Mouse (Mus musculus) kidney, adult 2 months (tissue): Measurements from ENCODE around the gene Ampd3. TPM values are rescaled to one million over a fixed set of nuclear protein-coding genes. Genes with fewer than 3 reads are reported as not detected.
A peak's percentile ranks its signal among the peaks of the same experiment; 100 is the strongest.

Experiments
- DNase-seq: peaks from one replicate; pipeline ENCODE4 v3.0.0; 2021
- H3K27ac ChIP-seq: fragments of 200-500 bp; 2 replicates; pipeline ENCODE4 v1.5.1; 2012; ENCODE audit warnings: low read depth, low read length, control low read depth, inconsistent platforms; ENCODE audit not compliant: insufficient read depth
- H3K27me3 ChIP-seq: fragments of 200-500 bp; replicated peaks from 2 replicates; pipeline ENCODE4 v1.6.1; 2012; ENCODE audit warnings: mild to moderate bottlenecking, moderate library complexity, low read length, inconsistent platforms; ENCODE audit not compliant: control insufficient read depth, insufficient read depth
- H3K36me3 ChIP-seq: fragments of 200-500 bp; 2 replicates; pipeline ENCODE4 v1.6.1; 2012; ENCODE audit warnings: mild to moderate bottlenecking, moderate library complexity, low read length, inconsistent platforms; ENCODE audit not compliant: control insufficient read depth, insufficient read depth
- H3K4me1 ChIP-seq: fragments of 200-500 bp; 2 replicates; pipeline ENCODE4 v1.6.1; 2011; ENCODE audit warnings: low read length; ENCODE audit not compliant: control insufficient read depth, insufficient read depth
- H3K4me3 ChIP-seq: fragments of 200-500 bp; 2 replicates; pipeline ENCODE4 v1.5.1; 2011; ENCODE audit warnings: mild to moderate bottlenecking, low read depth, low read length, control low read depth; ENCODE audit not compliant: insufficient read depth
- CTCF ChIP-seq: fragments of 200-500 bp; conservative IDR thresholded peaks from 2 replicates; pipeline ENCODE4 v1.5.1; 2011; ENCODE audit warnings: low read depth, mild to moderate bottlenecking, control low read depth, low read length, moderate library complexity, mixed read lengths; ENCODE audit not compliant: insufficient read depth, insufficient read length
- POLR2A ChIP-seq: fragments of 200-500 bp; IDR thresholded peaks from one replicate; pipeline ENCODE4 v1.6.1; 2011; ENCODE audit warnings: low read depth, low read length, control low read depth
- WGBS: fragments of 180-500 bp; shearing (Covaris S2); methylation state at CpG from one replicate; pipeline ENCODE4 v1.1.7; 2018; 5-methylcytosine and 5-hydroxymethylcytosine counted together
- polyA plus RNA-seq: library from polyadenylated mRNA; depleted of rRNA; stranded (reverse); fragments of >200 nt; gene quantifications from 2 replicates; pipeline ENCODE4 v1.2.3, GENCODE M21; 2012

Ampd3 gene
- polyA plus RNA-seq, 1 experiment: 23.4 TPM

- TF ChIP-seq POLR2A: no peak
- TF ChIP-seq CTCF: no peak
- H3K27ac ChIP-seq: no peak overlapping the region
- H3K4me1 ChIP-seq: no peaks in the 10 kb centered on the region; the same call in 1 of the 2 replicates
- no peak for DNase-seq
- no peak overlapping the region for H3K4me3 ChIP-seq
- 82% methylated on average over 12 of the region's 12 CpGs for WGBS
- no peaks in the 10 kb centered on the region for H3K36me3 ChIP-seq
- H3K27me3 ChIP-seq: no peaks in the 10 kb centered on the region
Observed at GRCm38 (mm10) chr7:110796367-110797051, 28.5 kb downstream of the Ampd3 start.

GRCm38 (mm10) chr7:110797722-110798409 is 29.9 kb downstream of the Ampd3 start:
- Histone ChIP-seq H3K27ac (no peak overlapping the region), H3K36me3 (no peaks in the 10 kb centered on the region), H3K4me1 (no peaks in the 10 kb centered on the region; the same call in 1 of the 2 replicates), H3K27me3 (no peaks in the 10 kb centered on the region), H3K4me3 (no peak overlapping the region)
- no peak for DNase-seq
- TF ChIP-seq POLR2A: no peak
- TF ChIP-seq CTCF: no peak
- WGBS: 62% methylated on average over 11 of the region's 11 CpGs

- Histone ChIP-seq H3K4me1 (no peaks in the 10 kb centered on the region; the same call in 1 of the 2 replicates), H3K27ac (no peak overlapping the region), H3K36me3 (no peaks in the 10 kb centered on the region), H3K27me3 (no peaks in the 10 kb centered on the region), H3K4me3 (no peak overlapping the region)
- DNase-seq: peak; percentile 88
- 1% methylated on average over 4 of the region's 4 CpGs for WGBS
- no peak for TF ChIP-seq POLR2A
- TF ChIP-seq CTCF: peak; percentile 96
Observed at GRCm38 (mm10) chr7:110801028-110801427, 33.0 kb downstream of the Ampd3 start.

- no peak overlapping the region for H3K4me3 ChIP-seq
- no peaks in the 10 kb centered on the region for H3K27me3 ChIP-seq
- DNase-seq: no peak
- H3K4me1 ChIP-seq: no peaks in the 10 kb centered on the region
- TF ChIP-seq CTCF: no peak
- no peak for TF ChIP-seq POLR2A
- WGBS: 96% methylated on average over 10 of the region's 10 CpGs
- no peak overlapping the region for H3K27ac ChIP-seq
- H3K36me3 ChIP-seq: no peaks in the 10 kb centered on the region
Observed at GRCm38 (mm10) chr7:110803131-110803530, 35.1 kb downstream of the Ampd3 start.

- H3K27ac ChIP-seq: no peak overlapping the region
- 67% methylated on average over 3 of the region's 3 CpGs for WGBS
- DNase-seq: peak; percentile 37
Observed at GRCm38 (mm10) chr7:110804266-110804665, 36.3 kb downstream of the Ampd3 start.

GRCm38 (mm10) chr7:110807460-110808030 is 39.5 kb downstream of the Ampd3 start:
- no peak for TF ChIP-seq POLR2A
- TF ChIP-seq CTCF: no peak
- H3K27me3 ChIP-seq: no peaks in the 10 kb centered on the region
- no peak for DNase-seq
- 83% methylated on average over 13 of the region's 13 CpGs for WGBS
- no peak overlapping the region for H3K27ac ChIP-seq
- H3K4me3 ChIP-seq: no peak overlapping the region
- H3K36me3 ChIP-seq: no peaks in the 10 kb centered on the region
- no peaks in the 10 kb centered on the region for H3K4me1 ChIP-seq

More at GRCm38 (mm10) chr7:110804266-110804665, 36.3 kb downstream of the Ampd3 start:
- H3K27me3 ChIP-seq: no peaks in the 10 kb centered on the region
- no peaks in the 10 kb centered on the region for H3K4me1 ChIP-seq
- no peaks in the 10 kb centered on the region for H3K36me3 ChIP-seq
- H3K4me3 ChIP-seq: no peak overlapping the region
- TF ChIP-seq POLR2A (no peak), CTCF (no peak)

- Histone ChIP-seq H3K4me3 (no peak overlapping the region), H3K27me3 (no peaks in the 10 kb centered on the region), H3K36me3 (no peaks in the 10 kb centered on the region), H3K4me1 (no peaks in the 10 kb centered on the region), H3K27ac (no peak overlapping the region)
- DNase-seq: no peak
- TF ChIP-seq POLR2A (no peak), CTCF (no peak)
- WGBS: 81% methylated on average over 3 of the region's 3 CpGs
Observed at GRCm38 (mm10) chr7:110808962-110809361, 41.0 kb downstream of the Ampd3 start.
